9 mouse cellular contexts compared by ENCODE assay signal in the genomic region with DNA sequence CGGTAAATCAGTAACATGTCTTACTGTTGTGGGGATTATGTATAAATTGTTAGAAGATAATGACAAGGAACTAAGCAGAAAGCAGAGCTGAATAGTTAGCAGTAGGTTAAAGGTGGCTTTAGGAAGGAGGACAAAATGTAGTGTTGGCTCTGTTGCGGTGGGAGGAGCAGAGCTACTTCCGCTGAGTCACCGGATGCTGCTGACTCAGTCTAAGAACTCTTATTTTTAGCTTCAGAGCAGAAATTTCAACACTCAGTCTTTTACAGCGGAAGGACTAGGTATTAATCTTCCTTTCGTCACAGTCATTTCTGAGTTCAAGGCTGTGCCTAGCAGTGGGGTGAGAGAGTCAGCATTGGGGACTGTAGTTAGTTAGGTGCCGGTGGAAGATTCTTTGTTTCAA.
DNase-seq lines count a peak whose midpoint lies in the region; ATAC-seq and TF ChIP-seq lines count a peak whose summit lies in the region.
"Had no signal": no experiment of that assay in that cellular context is flagged by ENCODE, and none has a peak within 500 bp of the region (broad histone marks: within the 10 kb centered on the region; RNA-seq: fewer than 3 reads in every experiment).

No protein-coding gene starts in this region.

- H3K27me3 ChIP-seq in intestine, postnatal 0 days (replicated peaks; ENCODE audit: control insufficient read depth, insufficient read depth, low read length): no peaks in the 10 kb centered on the region
- no peaks in the 10 kb centered on the region for H3K27me3 ChIP-seq in spleen, adult 2 months (ENCODE audit: control insufficient read depth, insufficient read depth, low read length)
- H3K27me3 ChIP-seq in hindbrain, embryonic 14.5 days (ENCODE audit: control insufficient read depth, insufficient read depth, low read length): no peaks in the 10 kb centered on the region
- no peaks in the 10 kb centered on the region for H3K27me3 ChIP-seq in midbrain, embryonic 15.5 days (replicated peaks)
- H3K27me3 ChIP-seq: embryonic facial prominence, embryonic 12.5 days had no signal

- no peak overlapping the region for H3K27ac ChIP-seq in intestine, postnatal 0 days (ENCODE audit: low read depth, low read length)
- H3K27ac ChIP-seq in spleen, adult 2 months (ENCODE audit: insufficient read depth, low read length): no peak overlapping the region
- no peak overlapping the region for H3K27ac ChIP-seq in hindbrain, embryonic 14.5 days
- no peak overlapping the region for H3K27ac ChIP-seq in midbrain, embryonic 15.5 days
- H3K27ac ChIP-seq: embryonic facial prominence, embryonic 12.5 days had no signal

- no peaks in the 10 kb centered on the region for H3K36me3 ChIP-seq in intestine, postnatal 0 days (ENCODE audit: control insufficient read depth, insufficient read depth)
- H3K36me3 ChIP-seq in spleen, adult 2 months (ENCODE audit: control insufficient read depth, insufficient read depth, low read length): no peaks in the 10 kb centered on the region
- H3K36me3 ChIP-seq in hindbrain, embryonic 14.5 days (replicated peaks; ENCODE audit: control insufficient read depth, insufficient read depth): no peaks in the 10 kb centered on the region
- no peaks in the 10 kb centered on the region for H3K36me3 ChIP-seq in midbrain, embryonic 15.5 days (replicated peaks)
- H3K36me3 ChIP-seq: embryonic facial prominence, embryonic 12.5 days had no signal

- no peak overlapping the region for H3K9ac ChIP-seq in intestine, postnatal 0 days (ENCODE audit: low read depth, low read length)
- H3K9ac ChIP-seq in hindbrain, embryonic 14.5 days: no peak overlapping the region
- no peak overlapping the region for H3K9ac ChIP-seq in midbrain, embryonic 15.5 days
- H3K9ac ChIP-seq: embryonic facial prominence, embryonic 12.5 days had no signal

- H3K4me3 ChIP-seq in intestine, postnatal 0 days (ENCODE audit: low read depth, low read length): no peak overlapping the region
- no peak overlapping the region for H3K4me3 ChIP-seq in spleen, adult 2 months (ENCODE audit: extremely low read depth, insufficient read depth, insufficient read length)
- no peak overlapping the region for H3K4me3 ChIP-seq in hindbrain, embryonic 14.5 days (replicated peaks; ENCODE audit: low read length)
- no peak overlapping the region for H3K4me3 ChIP-seq in midbrain, embryonic 15.5 days
- H3K4me3 ChIP-seq: embryonic facial prominence, embryonic 12.5 days had no signal

- TF ChIP-seq CTCF in intestine, postnatal 0 days (IDR thresholded peaks at IDR 0.05; ENCODE audit: low read depth): no peak
- TF ChIP-seq CTCF in spleen, adult 2 months (IDR thresholded peaks at IDR 0.05; ENCODE audit: extremely low read depth, insufficient read depth, insufficient read length, insufficient replicate concordance): no peak

- no peaks in the 10 kb centered on the region for H3K4me1 ChIP-seq in intestine, postnatal 0 days (replicated peaks; ENCODE audit: control insufficient read depth, insufficient read depth, low read length)
- no peaks in the 10 kb centered on the region for H3K4me1 ChIP-seq in spleen, adult 2 months (ENCODE audit: control insufficient read depth, insufficient read depth, insufficient read length)
- no peaks in the 10 kb centered on the region for H3K4me1 ChIP-seq in hindbrain, embryonic 14.5 days (replicated peaks; ENCODE audit: control insufficient read depth, insufficient read depth, low read length)
- no peaks in the 10 kb centered on the region for H3K4me1 ChIP-seq in midbrain, embryonic 15.5 days
- H3K4me1 ChIP-seq: embryonic facial prominence, embryonic 12.5 days had no signal

- no peaks in the 10 kb centered on the region for H3K9me3 ChIP-seq in intestine, postnatal 0 days (ENCODE audit: control insufficient read depth)
- H3K9me3 ChIP-seq in hindbrain, embryonic 14.5 days (ENCODE audit: control insufficient read depth, low read length): no peaks in the 10 kb centered on the region
- no peaks in the 10 kb centered on the region for H3K9me3 ChIP-seq in midbrain, embryonic 15.5 days
- H3K9me3 ChIP-seq: embryonic facial prominence, embryonic 12.5 days had no signal

- DNase-seq in adrenal gland, adult (ENCODE audit: inconsistent age in 2 of 2, low spot score in 1 of 2): peak; percentile 36 to 68
- no peak for DNase-seq in adrenal gland, adult 18-20 months (ENCODE audit: low spot score in 2 of 2)
- peak; percentile 41 for DNase-seq in adrenal gland, postnatal 14 days
- DNase-seq in spleen, adult 2 months (ENCODE audit: low read depth in 1 of 2, low spot score in 2 of 2): peak; percentile 8 to 25
- no peak for DNase-seq in hindbrain, embryonic 14.5 days (ENCODE audit: low spot score)
- no peak for DNase-seq in cerebellum, adult 8-10 months

- WGBS in intestine, postnatal 0 days: 59% methylated on average over 7 of the region's 7 CpGs
- 36% methylated on average over 7 of the region's 7 CpGs for WGBS in spleen, adult 2 months
- 87% methylated on average over 7 of the region's 7 CpGs for WGBS in hindbrain, embryonic 14.5 days
- 94% methylated on average over 7 of the region's 7 CpGs for WGBS in midbrain, embryonic 15.5 days

- peak; percentile 79 for ATAC-seq in intestine, postnatal 0 days
- no peak for ATAC-seq in hindbrain, embryonic 14.5 days (ENCODE audit: low FRiP score)
- no peak for ATAC-seq in midbrain, embryonic 15.5 days (replicated peaks)

- no peak overlapping the region for H3K4me2 ChIP-seq in intestine, postnatal 0 days (replicated peaks; ENCODE audit: low read depth)
- H3K4me2 ChIP-seq in hindbrain, embryonic 14.5 days (replicated peaks): no peak overlapping the region
- no peak overlapping the region for H3K4me2 ChIP-seq in midbrain, embryonic 15.5 days
- H3K4me2 ChIP-seq: embryonic facial prominence, embryonic 12.5 days had no signal

- TF ChIP-seq POLR2A in spleen, adult 2 months (IDR thresholded peaks at IDR 0.05; ENCODE audit: low read depth, low read length): no peak

Comparison
In these comparisons a context has a peak if more than half of its experiments do, and no peak if none do; other contexts are left out.
1. DNase-seq: peak in adrenal gland, adult (2 of 2), adrenal gland, postnatal 14 days (single experiment) and spleen, adult 2 months (2 of 2); none in adrenal gland, adult 18-20 months (0 of 2), hindbrain, embryonic 14.5 days (single experiment) and cerebellum, adult 8-10 months (single experiment).